Mouse (Mus musculus) MEL (cell line): Measurements from ENCODE around the gene Gosr1. TPM values are rescaled to one million over a fixed set of nuclear protein-coding genes. Genes with fewer than 3 reads are reported as not detected.

Source experiments
- DNase-seq: peaks from one replicate; pipeline ENCODE4 v3.0.0; 2011; ENCODE audit warnings: low read depth, low spot score
- H3K27ac ChIP-seq: 2 replicates; pipeline ENCODE4 v1.5.1; 2012; ENCODE audit warnings: low read depth, mild to moderate bottlenecking, control low read depth, low read length, moderate library complexity; ENCODE audit not compliant: control insufficient read depth
- H3K27me3 ChIP-seq, 2 experiments: fragments of 150-350 bp in 1 of 2; sonication (generic) in 1 of 2; 2 replicates each; pipeline ENCODE4 v1.6.1; 2012; ENCODE audit warnings: low read length in 2 of 2, mild to moderate bottlenecking in 2 of 2, improper control_type of control experiment in 1 of 2, moderate library complexity in 1 of 2; ENCODE audit not compliant: insufficient read depth in 2 of 2, control insufficient read depth in 1 of 2
- H3K36me3 ChIP-seq, 2 experiments: 2 replicates each; pipeline ENCODE4 v1.6.1; 2012 to 2014; ENCODE audit warnings: low read length in 2 of 2, improper control_type of control experiment in 1 of 2, inconsistent platforms in 1 of 2, mild to moderate bottlenecking in 1 of 2; ENCODE audit not compliant: insufficient read depth in 2 of 2, control insufficient read depth in 1 of 2
- H3K4me1 ChIP-seq, 2 experiments: fragments of 150-350 bp in 1 of 2; sonication (generic) in 1 of 2; 2 replicates each; pipeline ENCODE4 v1.6.1; 2012; ENCODE audit warnings: low read length in 2 of 2, improper control_type of control experiment in 1 of 2, mild to moderate bottlenecking in 1 of 2; ENCODE audit not compliant: insufficient read depth in 2 of 2, control insufficient read depth in 1 of 2
- H3K4me3 ChIP-seq, 2 experiments: fragments of 150-350 bp in 1 of 2; sonication (generic) in 1 of 2; 2 replicates each; pipeline ENCODE4 v1.5.1; 2012; ENCODE audit warnings: low read depth in 2 of 2, low read length in 2 of 2, mild to moderate bottlenecking in 2 of 2, moderate library complexity in 2 of 2, control low read depth in 1 of 2, improper control_type of control experiment in 1 of 2; ENCODE audit not compliant: control insufficient read depth in 1 of 2, insufficient read depth in 1 of 2
- H3K79me2 ChIP-seq: 2 replicates; pipeline ENCODE4 v1.6.1; 2012; ENCODE audit warnings: mild to moderate bottlenecking, low read length, moderate library complexity; ENCODE audit not compliant: control insufficient read depth, poor library complexity, insufficient read depth
- H3K9ac ChIP-seq: 2 replicates; pipeline ENCODE4 v1.6.1; 2012; ENCODE audit warnings: low read depth, mild to moderate bottlenecking, control low read depth, low read length, moderate library complexity; ENCODE audit not compliant: control insufficient read depth, poor library complexity, severe bottlenecking
- H3K9me3 ChIP-seq: fragments of 150-350 bp; sonication (generic); replicated peaks from 2 replicates; pipeline ENCODE4 v1.6.1; 2012; ENCODE audit warnings: mild to moderate bottlenecking, low read length, improper control_type of control experiment, moderate library complexity; ENCODE audit not compliant: insufficient read depth
- CHD1 ChIP-seq: IDR thresholded peaks from 2 replicates; pipeline ENCODE4 v1.6.1; 2012; ENCODE audit warnings: low read depth, mild to moderate bottlenecking, inconsistent platforms, low read length, improper control_type of control experiment
- CTCF ChIP-seq, 3 experiments: IDR thresholded peaks in 2 of 3; conservative IDR thresholded peaks in 1 of 3; 2 replicates each; pipeline ENCODE4 v1.5.1; 2011 to 2012; ENCODE audit warnings: low read length in 3 of 3, low read depth in 2 of 3, mild to moderate bottlenecking in 2 of 3, improper control_type of control experiment in 1 of 3, inconsistent platforms in 1 of 3, mixed read lengths in 1 of 3, moderate library complexity in 1 of 3; ENCODE audit not compliant: control insufficient read depth in 1 of 3, insufficient read depth in 1 of 3, poor library complexity in 1 of 3, severe bottlenecking in 1 of 3
- E2F4 ChIP-seq: IDR thresholded peaks from 2 replicates; pipeline ENCODE4 v1.6.1; 2011; ENCODE audit warnings: low read depth, low read length, improper control_type of control experiment, borderline replicate concordance
- ELF1 ChIP-seq: IDR thresholded peaks from 2 replicates; pipeline ENCODE4 v1.6.1; 2014; ENCODE audit warnings: low read depth, mild to moderate bottlenecking, inconsistent platforms, low read length, improper control_type of control experiment, moderate library complexity
- EP300 ChIP-seq, 2 experiments: IDR thresholded peaks; 2 replicates each; pipeline ENCODE4 v1.6.1; 2011; ENCODE audit warnings: improper control_type of control experiment in 2 of 2, low read length in 2 of 2, low read depth in 1 of 2, mild to moderate bottlenecking in 1 of 2
- ETS1 ChIP-seq: IDR thresholded peaks from 2 replicates; pipeline ENCODE4 v1.6.1; 2012; ENCODE audit warnings: low read depth, mild to moderate bottlenecking, inconsistent platforms, low read length, improper control_type of control experiment, moderate library complexity
- GABPA ChIP-seq: IDR thresholded peaks from 2 replicates; pipeline ENCODE4 v1.6.1; 2012; ENCODE audit warnings: low read depth, mild to moderate bottlenecking, inconsistent platforms, low read length, improper control_type of control experiment, moderate library complexity
- JUND ChIP-seq: IDR thresholded peaks from 2 replicates; pipeline ENCODE4 v1.6.1; 2011; ENCODE audit warnings: low read depth, mild to moderate bottlenecking, improper control_type of control experiment, low read length
- KAT2A ChIP-seq: conservative IDR thresholded peaks from 2 replicates; pipeline ENCODE4 v1.6.1; 2012; ENCODE audit warnings: low read depth, low read length, improper control_type of control experiment, inconsistent platforms
- MAFK ChIP-seq: IDR thresholded peaks from 2 replicates; pipeline ENCODE4 v1.6.1; 2011; ENCODE audit warnings: low read depth, mild to moderate bottlenecking, low read length, improper control_type of control experiment, borderline replicate concordance
- MAZ ChIP-seq: IDR thresholded peaks from 2 replicates; pipeline ENCODE4 v1.6.1; 2012; ENCODE audit warnings: low read depth, mild to moderate bottlenecking, inconsistent platforms, low read length, improper control_type of control experiment
- MYB ChIP-seq: IDR thresholded peaks from 2 replicates; pipeline ENCODE4 v1.6.1; 2011; ENCODE audit warnings: mild to moderate bottlenecking, low read depth, low read length, improper control_type of control experiment
- MYC ChIP-seq: IDR thresholded peaks from 2 replicates; pipeline ENCODE4 v1.6.1; 2011; ENCODE audit warnings: low read depth, mild to moderate bottlenecking, low read length, improper control_type of control experiment, moderate library complexity
- NELFE ChIP-seq: IDR thresholded peaks from 2 replicates; pipeline ENCODE4 v1.6.1; 2011; ENCODE audit warnings: low read depth, low read length, improper control_type of control experiment
- NRF1 ChIP-seq: IDR thresholded peaks from 2 replicates; pipeline ENCODE4 v1.6.1; 2014; ENCODE audit warnings: low read depth, mild to moderate bottlenecking, inconsistent platforms, low read length, improper control_type of control experiment, moderate library complexity; ENCODE audit not compliant: poor library complexity, insufficient read depth, severe bottlenecking
- POLR2AphosphoS2 ChIP-seq: IDR thresholded peaks from 2 replicates; pipeline ENCODE4 v1.6.1; 2011; ENCODE audit warnings: low read length, improper control_type of control experiment
- POLR2AphosphoS5 ChIP-seq: IDR thresholded peaks from 2 replicates; pipeline ENCODE4 v1.6.1; 2012; ENCODE audit warnings: low read depth, borderline replicate concordance, mild to moderate bottlenecking, inconsistent platforms, low read length, moderate library complexity, mixed read lengths
- RAD21 ChIP-seq: IDR thresholded peaks from 2 replicates; pipeline ENCODE4 v1.6.1; 2011; ENCODE audit warnings: mild to moderate bottlenecking, low read depth, low read length, improper control_type of control experiment
- SMC3 ChIP-seq: IDR thresholded peaks from 2 replicates; pipeline ENCODE4 v1.6.1; 2011; ENCODE audit warnings: low read depth, low read length, improper control_type of control experiment
- TAL1 ChIP-seq: IDR thresholded peaks from 2 replicates; pipeline ENCODE4 v1.6.1; 2012; ENCODE audit warnings: mild to moderate bottlenecking, inconsistent platforms, low read length, moderate library complexity, mixed read lengths
- TBP ChIP-seq: IDR thresholded peaks from 2 replicates; pipeline ENCODE4 v1.8.0; 2011; ENCODE audit warnings: low read depth, low read length, improper control_type of control experiment
- TCF12 ChIP-seq: IDR thresholded peaks from 2 replicates; pipeline ENCODE4 v1.6.1; 2014; ENCODE audit warnings: low read depth, mild to moderate bottlenecking, inconsistent platforms, low read length, improper control_type of control experiment, moderate library complexity
- USF1 ChIP-seq: IDR thresholded peaks from 2 replicates; pipeline ENCODE4 v1.6.1; 2014; ENCODE audit warnings: low read depth, mild to moderate bottlenecking, inconsistent platforms, low read length, improper control_type of control experiment, moderate library complexity
- USF2 ChIP-seq, 2 experiments: IDR thresholded peaks; 2 replicates each; pipeline ENCODE4 v1.6.1; 2011 to 2012; ENCODE audit warnings: improper control_type of control experiment in 2 of 2, low read length in 2 of 2, borderline replicate concordance in 1 of 2, inconsistent platforms in 1 of 2, low read depth in 1 of 2, mild to moderate bottlenecking in 1 of 2; ENCODE audit not compliant: insufficient read depth in 1 of 2
- ZNF384 ChIP-seq: IDR thresholded peaks from 2 replicates; pipeline ENCODE4 v1.6.1; 2012; ENCODE audit warnings: low read depth, mild to moderate bottlenecking, inconsistent platforms, low read length, improper control_type of control experiment
- polyA plus RNA-seq, 2 experiments: library from polyadenylated mRNA; stranded (reverse) in 1 of 2; unstranded in 1 of 2; fragments of >175 nt in 1 of 2; fragments of >200 nt in 1 of 2; gene quantifications; 2 replicates each; pipeline versions ENCODE4 v1.2.1 to v1.2.4; 2012; ENCODE audit warnings: low replicate concordance in 2 of 2, low read depth in 1 of 2; ENCODE audit not compliant: insufficient read length in 2 of 2, insufficient read depth in 1 of 2, missing spikeins in 1 of 2
- total RNA-seq: library from RNA; depleted of rRNA; stranded (reverse); fragments of 300-350 nt; gene quantifications from 2 replicates; pipeline ENCODE4 v1.2.3, GENCODE M21; 2012

The Gosr1 gene
- total and polyA plus RNA-seq, 3 experiments, result 23.1 to 25.8 TPM; not detected in 1

GRCm38 (mm10) chr11:76742511-76742910 is 20.9 kb downstream of the Gosr1 start:
- Histone ChIP-seq H3K27ac (no peak overlapping the region), H3K9ac (no peak overlapping the region), H3K27me3 (no peaks in the 10 kb centered on the region), H3K9me3 (no peaks in the 10 kb centered on the region), H3K4me1 (no peaks in the 10 kb centered on the region), H3K4me3 (no peak overlapping the region), H3K36me3 (peaks cover 0 to 24% of the 10 kb centered on the region in 2 experiments; a peak in 2 of 4 replicates), H3K79me2 (no peaks in the 10 kb centered on the region)
- TF ChIP-seq NRF1 (no peak), ELF1 (no peak), JUND (no peak), MYB (no peak), CTCF (IDR thresholded peaks at IDR 0.05 in 2 of 3, conservative IDR thresholded peaks at IDR 0.05 in 1 of 3; ENCODE audit: control insufficient read depth in 1 of 3, insufficient read depth in 1 of 3, low read depth in 2 of 3, low read length in 3 of 3, poor library complexity in 1 of 3, severe bottlenecking in 1 of 3) (no peak), POLR2AphosphoS2 (no peak)
- no peak for DNase-seq

GRCm38 (mm10) chr11:76739125-76739524 is 24.3 kb downstream of the Gosr1 start:
- peaks cover 16 to 31% of the 10 kb centered on the region in 2 experiments for H3K36me3 ChIP-seq
- no peaks in the 10 kb centered on the region for H3K9me3 ChIP-seq
- H3K4me1 ChIP-seq, result peaks cover 7 to 10% of the 10 kb centered on the region in 2 experiments
- no peak overlapping the region for H3K9ac ChIP-seq
- no peaks in the 10 kb centered on the region for H3K79me2 ChIP-seq
- peak; percentile 67 for DNase-seq
- no peaks in the 10 kb centered on the region for H3K27me3 ChIP-seq
- TF ChIP-seq CTCF (IDR thresholded peaks at IDR 0.05 in 2 of 3, conservative IDR thresholded peaks at IDR 0.05 in 1 of 3; ENCODE audit: control insufficient read depth in 1 of 3, insufficient read depth in 1 of 3, low read depth in 2 of 3, low read length in 3 of 3, poor library complexity in 1 of 3, severe bottlenecking in 1 of 3) (peak; percentile 61 to 73 (median 61)), ZNF384 (no peak), TBP (no peak), SMC3 (peak; percentile 46), RAD21 (peak; percentile 4; the same call in 1 of the 2 replicates), NELFE (no peak)
- H3K27ac ChIP-seq, result no peak overlapping the region
- H3K4me3 ChIP-seq, result no peak overlapping the region

GRCm38 (mm10) chr11:76735753-76736324 is 27.5 kb downstream of the Gosr1 start:
- Histone ChIP-seq H3K27ac (no peak overlapping the region), H3K27me3 (no peaks in the 10 kb centered on the region), H3K9me3 (no peaks in the 10 kb centered on the region), H3K36me3 (peaks cover 16 to 28% of the 10 kb centered on the region in 2 experiments), H3K4me1 (peaks cover 7 to 10% of the 10 kb centered on the region in 2 experiments), H3K4me3 (no peak overlapping the region), H3K79me2 (no peaks in the 10 kb centered on the region), H3K9ac (no peak overlapping the region)
- peak; percentile 47 for DNase-seq
- TF ChIP-seq USF2 (IDR thresholded peaks at IDR 0.05; ENCODE audit: borderline replicate concordance in 1 of 2, insufficient read depth in 1 of 2, low read depth in 1 of 2, low read length in 2 of 2) (no peak), EP300 (IDR thresholded peaks at IDR 0.05; ENCODE audit: low read depth in 1 of 2, low read length in 2 of 2) (peak; percentile 39 to 40; a peak in 1 of 4 replicates), USF1 (no peak), MYC (no peak), TBP (no peak), ETS1 (0 out of 2 replicates have a peak, but pooled peaks have one; percentile 15), TCF12 (no peak), E2F4 (no peak), TAL1 (no peak), POLR2AphosphoS5 (no peak), GABPA (no peak), CHD1 (no peak), SMC3 (no peak), MAFK (no peak), KAT2A (no peak), MAZ (no peak), ELF1 (no peak), MYB (no peak)
